Mouse (Mus musculus): Measurements from ENCODE around the gene Cbx8. TPM values are rescaled to one million over a fixed set of nuclear protein-coding genes. Genes with fewer than 3 reads are reported as not detected.
A peak's percentile ranks its signal among the peaks of the same experiment; 100 is the strongest.

Cbx8 gene
- total and polyA plus RNA-seq, 3 experiments, result not detected

GRCm38 (mm10) chr11:119051927-119052660, 11.3 kb upstream of the Cbx8 start:
- Histone ChIP-seq H3K36me3 (replicated peaks) (no peaks in the 10 kb centered on the region), H3K4me3 (ENCODE audit: low read depth, low read length) (peak overlapping the region; percentile 27; the same call in 1 of the 2 replicates), H3K27me3 (ENCODE audit: insufficient read depth, low read length) (no peaks in the 10 kb centered on the region), H3K9me3 (replicated peaks) (peaks cover 94% of the 10 kb centered on the region), H3K4me1 (ENCODE audit: insufficient read depth, low read depth, low read length) (no peaks in the 10 kb centered on the region)
- TF ChIP-seq POLR2AphosphoS5 (IDR thresholded peaks at IDR 0.05; ENCODE audit: insufficient replicate concordance, low read depth, low read length) (no peak), CTCF (IDR thresholded peaks at IDR 0.05; ENCODE audit: low read depth, low read length) (no peak)
- no peak for DNase-seq (ENCODE audit: low spot score)
- ATAC-seq (ENCODE audit: extremely low read depth, insufficient number of reproducible peaks, low FRiP score, poor library complexity, severe bottlenecking), result no peak

- no peaks in the 10 kb centered on the region for H3K4me1 ChIP-seq (ENCODE audit: insufficient read depth, low read depth, low read length)
- TF ChIP-seq GATA1 (IDR thresholded peaks at IDR 0.05; ENCODE audit: borderline replicate concordance, low read length), result no peak
- H3K9me3 ChIP-seq (replicated peaks), result peaks cover 94% of the 10 kb centered on the region
- no peaks in the 10 kb centered on the region for H3K36me3 ChIP-seq (replicated peaks)
- no peak for ATAC-seq (ENCODE audit: extremely low read depth, insufficient number of reproducible peaks, low FRiP score, poor library complexity, severe bottlenecking)
- DNase-seq (ENCODE audit: low spot score), result no peak
- no peak overlapping the region for H3K4me3 ChIP-seq (ENCODE audit: low read depth, low read length)
- no peaks in the 10 kb centered on the region for H3K27me3 ChIP-seq (ENCODE audit: insufficient read depth, low read length)
Observed at GRCm38 (mm10) chr11:119051426-119051825, 10.7 kb upstream of the Cbx8 start.

GRCm38 (mm10) chr11:119050361-119050760, 9.6 kb upstream of the Cbx8 start:
- no peak for ATAC-seq (ENCODE audit: extremely low read depth, insufficient number of reproducible peaks, low FRiP score, poor library complexity, severe bottlenecking)
- TF ChIP-seq GATA2 (IDR thresholded peaks at IDR 0.05; ENCODE audit: borderline replicate concordance, low read depth, low read length), result no peak
- no peak for TF ChIP-seq CTCF (IDR thresholded peaks at IDR 0.05; ENCODE audit: low read depth, low read length)
- TF ChIP-seq GATA1 (IDR thresholded peaks at IDR 0.05; ENCODE audit: borderline replicate concordance, low read length), result no peak
- no peak for TF ChIP-seq TAL1 (conservative IDR thresholded peaks at IDR 0.05; ENCODE audit: low read depth, low read length)
- Histone ChIP-seq H3K27me3 (ENCODE audit: insufficient read depth, low read length) (no peaks in the 10 kb centered on the region), H3K4me1 (ENCODE audit: insufficient read depth, low read depth, low read length) (no peaks in the 10 kb centered on the region), H3K9me3 (replicated peaks) (peaks cover 94% of the 10 kb centered on the region), H3K4me3 (ENCODE audit: low read depth, low read length) (no peak overlapping the region), H3K36me3 (replicated peaks) (no peaks in the 10 kb centered on the region)
- no peak for DNase-seq (ENCODE audit: low spot score)

GRCm38 (mm10) chr11:119048133-119048510, 7.4 kb upstream of the Cbx8 start:
- Histone ChIP-seq H3K4me1 (ENCODE audit: insufficient read depth, low read depth, low read length) (no peaks in the 10 kb centered on the region), H3K4me3 (ENCODE audit: low read depth, low read length) (no peak overlapping the region), H3K36me3 (replicated peaks) (no peaks in the 10 kb centered on the region), H3K27me3 (ENCODE audit: insufficient read depth, low read length) (no peaks in the 10 kb centered on the region), H3K9me3 (replicated peaks) (peaks cover 93% of the 10 kb centered on the region)
- no peak for DNase-seq (ENCODE audit: low spot score)
- TF ChIP-seq GATA1 (IDR thresholded peaks at IDR 0.05; ENCODE audit: borderline replicate concordance, low read length) (no peak), CTCF (IDR thresholded peaks at IDR 0.05; ENCODE audit: low read depth, low read length) (no peak), GATA2 (IDR thresholded peaks at IDR 0.05; ENCODE audit: borderline replicate concordance, low read depth, low read length) (no peak), POLR2AphosphoS5 (IDR thresholded peaks at IDR 0.05; ENCODE audit: insufficient replicate concordance, low read depth, low read length) (no peak), TAL1 (conservative IDR thresholded peaks at IDR 0.05; ENCODE audit: low read depth, low read length) (no peak)
- ATAC-seq (ENCODE audit: extremely low read depth, insufficient number of reproducible peaks, low FRiP score, poor library complexity, severe bottlenecking), result no peak

GRCm38 (mm10) chr11:119047261-119048132, 6.7 kb upstream of the Cbx8 start:
- H3K27me3 ChIP-seq (ENCODE audit: insufficient read depth, low read length), result no peaks in the 10 kb centered on the region
- ATAC-seq (ENCODE audit: extremely low read depth, insufficient number of reproducible peaks, low FRiP score, poor library complexity, severe bottlenecking) (no peak), DNase-seq (ENCODE audit: low spot score) (no peak)
- H3K36me3 ChIP-seq (replicated peaks), result no peaks in the 10 kb centered on the region
- H3K9me3 ChIP-seq (replicated peaks), result peaks cover 93% of the 10 kb centered on the region
- H3K4me1 ChIP-seq (ENCODE audit: insufficient read depth, low read depth, low read length), result no peaks in the 10 kb centered on the region
- H3K4me3 ChIP-seq (ENCODE audit: low read depth, low read length), result no peak overlapping the region; the same call in 1 of the 2 replicates
- TF ChIP-seq GATA2 (IDR thresholded peaks at IDR 0.05; ENCODE audit: borderline replicate concordance, low read depth, low read length) (no peak), POLR2AphosphoS5 (IDR thresholded peaks at IDR 0.05; ENCODE audit: insufficient replicate concordance, low read depth, low read length) (no peak), TAL1 (conservative IDR thresholded peaks at IDR 0.05; ENCODE audit: low read depth, low read length) (no peak), GATA1 (IDR thresholded peaks at IDR 0.05; ENCODE audit: borderline replicate concordance, low read length) (no peak), CTCF (IDR thresholded peaks at IDR 0.05; ENCODE audit: low read depth, low read length) (no peak)

- DNase-seq (ENCODE audit: low spot score), result no peak
- Histone ChIP-seq H3K4me1 (ENCODE audit: insufficient read depth, low read depth, low read length) (no peaks in the 10 kb centered on the region), H3K9me3 (replicated peaks) (peaks cover 92% of the 10 kb centered on the region), H3K27me3 (ENCODE audit: insufficient read depth, low read length) (peaks cover 2% of the 10 kb centered on the region; the same call in 1 of the 2 replicates), H3K4me3 (ENCODE audit: low read depth, low read length) (no peak overlapping the region; the same call in 1 of the 2 replicates), H3K36me3 (replicated peaks) (no peaks in the 10 kb centered on the region)
- no peak for ATAC-seq (ENCODE audit: extremely low read depth, insufficient number of reproducible peaks, low FRiP score, poor library complexity, severe bottlenecking)
- TF ChIP-seq TAL1 (conservative IDR thresholded peaks at IDR 0.05; ENCODE audit: low read depth, low read length) (no peak), CTCF (IDR thresholded peaks at IDR 0.05; ENCODE audit: low read depth, low read length) (no peak)
Observed at GRCm38 (mm10) chr11:119046601-119047245, 6.0 kb upstream of the Cbx8 start.

Data from G1E (cell line).